Mouse (Mus musculus): ENCODE data around the gene Ripply3.

DNA sequence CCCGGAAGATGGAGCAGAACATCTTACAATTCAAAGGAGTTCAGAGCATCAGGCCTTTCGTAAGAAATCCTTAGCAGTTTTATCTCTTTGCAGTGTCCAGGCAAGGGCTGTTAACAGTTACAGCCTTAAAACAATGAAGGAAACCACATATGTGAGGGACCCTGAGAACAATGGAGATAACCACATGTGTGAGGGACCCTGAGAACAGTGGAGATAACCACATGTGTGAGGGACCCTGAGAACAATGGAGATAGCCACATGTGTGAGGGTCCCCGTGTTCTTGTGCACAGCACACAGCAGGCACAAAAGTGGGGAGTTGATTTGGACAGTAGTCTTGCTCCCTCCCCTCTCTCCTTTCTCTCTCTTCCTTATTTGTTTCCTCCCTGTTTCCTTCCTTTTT is 29.9 kb downstream of the Ripply3 start:
- TF ChIP-seq CTCF (IDR thresholded peaks at IDR 0.05; ENCODE audit: insufficient read depth, low read depth, low read length) = no peak
- TF ChIP-seq POLR2A (IDR thresholded peaks at IDR 0.05; ENCODE audit: insufficient read depth, low read depth, low read length) = no peak
